Mouse (Mus musculus) thymus, postnatal 10 days (tissue): ENCODE measurements around the gene Thyn1.

Source experiments
- DNase-seq, 2 experiments: peaks; one replicate each; pipeline ENCODE4 v3.0.0; 2021; ENCODE audit warnings: low spot score in 2 of 2

Thyn1 gene

DNA sequence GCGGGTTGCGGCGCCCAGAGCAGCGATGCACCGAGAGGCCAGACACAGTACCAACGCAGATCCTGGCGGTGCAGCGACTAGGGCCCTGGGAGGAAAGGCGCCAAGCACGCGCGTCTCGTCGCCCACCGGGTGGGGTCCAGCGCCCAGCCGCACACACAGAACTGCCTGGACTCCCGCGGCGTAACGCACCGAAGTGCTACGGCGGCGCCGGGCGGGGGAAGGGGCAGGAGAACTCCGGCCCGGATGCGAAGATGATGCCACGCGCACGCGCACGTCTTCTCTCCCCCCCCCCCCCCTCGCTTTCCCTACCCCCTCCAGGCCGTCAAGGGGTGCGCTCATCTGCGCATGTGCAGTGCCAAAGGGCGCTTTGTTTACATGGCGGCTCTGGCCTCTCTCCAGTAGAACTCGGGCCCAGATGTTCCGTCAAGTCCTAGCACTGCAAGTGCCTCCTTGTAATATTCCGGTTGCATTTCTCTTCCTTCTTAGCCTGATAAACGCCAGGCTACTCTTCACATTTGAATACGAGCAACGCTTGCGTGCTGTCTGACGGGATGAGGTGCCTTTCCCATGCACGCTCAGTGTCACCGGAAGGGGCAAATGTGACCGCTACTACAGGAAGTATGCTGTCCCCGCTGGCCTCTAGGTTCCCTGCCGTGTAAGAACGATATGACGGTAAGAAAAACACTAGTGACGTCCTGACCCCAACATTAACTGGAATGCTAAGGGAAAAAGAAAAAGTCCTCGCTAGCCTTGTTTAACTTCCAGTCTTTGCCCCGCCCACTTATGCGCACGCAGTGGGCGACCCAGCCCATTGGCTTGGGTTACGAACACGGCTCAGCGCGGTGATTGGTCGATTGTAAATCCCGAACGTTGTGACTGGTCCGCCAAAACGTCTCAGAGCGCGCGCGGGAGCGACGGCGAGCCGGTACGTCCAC lies 30.6 kb downstream of the Thyn1 start, which contains the start of the genes Vps26b and Ncapd3:
Gene Vps26b, minus strand, starts transcription at position 238 of the 935 bp plus-strand sequence.
Gene Ncapd3, plus strand, starts transcription at position 348 of the 935 bp plus-strand sequence.
- DNase-seq: peak; percentile 94 to 95

- no peak for DNase-seq
Observed at GRCm38 (mm10) chr9:27030763-27031100, 31.2 kb downstream of the Thyn1 start.

GRCm38 (mm10) chr9:27043892-27044291 lies 44.4 kb downstream of the Thyn1 start:
- no peak for DNase-seq

GRCm38 (mm10) chr9:27049492-27049891 lies 50.0 kb downstream of the Thyn1 start:
- no peak for DNase-seq
